Mouse (Mus musculus) megakaryocyte-erythroid progenitor cell, adult 5-6 weeks (primary cell): ENCODE results near the gene Mfsd2a. TPM values are rescaled to one million over a fixed set of nuclear protein-coding genes. Genes with fewer than 3 reads are reported as not detected.

Experiments
- ATAC-seq: replicated peaks from 2 replicates; pipeline ENCODE4 v1.8.0; 2016; ENCODE audit warnings: mild to moderate bottlenecking, inconsistent platforms; ENCODE audit not compliant: severe bottlenecking, poor library complexity, low FRiP score, low TSS enrichment
- total RNA-seq, 2 experiments: library from RNA; stranded (forward) in 1 of 2; stranded (reverse) in 1 of 2; fragments of 200-1000, 215-1000 nt in 1 of 2; fragments of >200 nt in 1 of 2; fragmentation: Nextera tagmentation in 1 of 2; gene quantifications; 2 replicates each; pipeline ENCODE4 v1.2.3; 2014 to 2017

The Mfsd2a gene
- total RNA-seq, 2 experiments from 2014 or later = not detected

DNA sequence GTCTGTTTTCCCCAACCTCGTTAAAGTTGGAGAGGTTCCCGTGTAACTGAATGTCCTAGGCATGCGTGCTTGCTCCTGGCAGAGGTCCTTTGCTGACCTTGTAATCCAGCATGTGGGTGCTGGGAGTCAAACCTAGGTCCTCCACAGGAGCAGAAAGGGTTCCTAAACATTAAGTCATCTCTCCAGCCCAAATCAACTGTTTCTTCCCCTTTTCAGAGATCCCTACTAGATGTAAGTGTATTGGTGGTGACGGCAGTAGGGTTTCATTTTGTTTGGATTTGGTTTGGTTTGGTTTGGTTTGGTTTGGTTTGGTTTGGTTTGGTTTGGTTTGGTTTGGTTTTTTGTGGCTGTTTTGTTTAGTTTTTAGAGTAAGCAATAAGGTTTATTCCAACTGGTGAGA is 63.2 kb downstream of the Mfsd2a start:
- no peak for ATAC-seq

Other genes with a start within 250 kb of the Mfsd2a start
- gene Ppt1, start 124.9 kb downstream of the Mfsd2a start, total RNA-seq (2014; fragmentation: Nextera tagmentation) = 24.5 and 25.1 TPM in 2 replicates
- gene Ppt1, start 124.9 kb downstream of the Mfsd2a start, total RNA-seq (2017) = 30.1 and 37.8 TPM in 2 replicates
- gene Cap1, start 75.1 kb downstream of the Mfsd2a start, total RNA-seq (2014; fragmentation: Nextera tagmentation) = 50.7 and 56.5 TPM in 2 replicates
- gene Cap1, start 75.1 kb downstream of the Mfsd2a start, total RNA-seq (2017) = 80.5 and 95.8 TPM in 2 replicates
- gene Mycl, start 34.5 kb upstream of the Mfsd2a start, total RNA-seq (2014; fragmentation: Nextera tagmentation) = not detected in 2 replicates
- gene Mycl, start 34.5 kb upstream of the Mfsd2a start, total RNA-seq (2017) = 0.50 and 5.4 TPM in 2 replicates
- 10.8 and 23.3 TPM in 2 replicates for gene Trit1, start 55.4 kb upstream of the Mfsd2a start, total RNA-seq (2014; fragmentation: Nextera tagmentation)
- gene Trit1, start 55.4 kb upstream of the Mfsd2a start, total RNA-seq (2017) = 12.3 and 24.8 TPM in 2 replicates
- 0.33 TPM in 1 of 2 replicates, not detected in the other for gene Bmp8b, start 144.0 kb upstream of the Mfsd2a start, total RNA-seq (2014; fragmentation: Nextera tagmentation)
- gene Bmp8b, start 144.0 kb upstream of the Mfsd2a start, total RNA-seq (2017) = not detected in 2 replicates
- not detected in 2 replicates for gene Oxct2b, start 155.1 kb upstream of the Mfsd2a start, total RNA-seq (2014; fragmentation: Nextera tagmentation)
- gene Oxct2b, start 155.1 kb upstream of the Mfsd2a start, total RNA-seq (2017) = not detected in 2 replicates
- 74.5 and 87.1 TPM in 2 replicates for gene Ppie, start 178.8 kb upstream of the Mfsd2a start, total RNA-seq (2014; fragmentation: Nextera tagmentation)
- gene Ppie, start 178.8 kb upstream of the Mfsd2a start, total RNA-seq (2017) = 61.6 and 78.6 TPM in 2 replicates
- not detected in 2 replicates for gene Hpcal4, start 222.0 kb upstream of the Mfsd2a start, total RNA-seq (2014; fragmentation: Nextera tagmentation)
- gene Hpcal4, start 222.0 kb upstream of the Mfsd2a start, total RNA-seq (2017) = not detected in 2 replicates
- gene Nt5c1a, start 240.3 kb upstream of the Mfsd2a start, total RNA-seq (2014; fragmentation: Nextera tagmentation) = not detected in 2 replicates
- not detected in 2 replicates for gene Nt5c1a, start 240.3 kb upstream of the Mfsd2a start, total RNA-seq (2017)